Mouse (Mus musculus) lung, embryonic 16.5 days (tissue): ENCODE measurements around the gene Foxp2. TPM values are rescaled to one million over a fixed set of nuclear protein-coding genes. Genes with fewer than 3 reads are reported as not detected.

Experiments used
- ATAC-seq: fragments of 200-750 bp; cut with Nextera tagmentation; 2 replicates; pipeline ENCODE4 v1.8.0; 2017; ENCODE audit warnings: low read depth, mild to moderate bottlenecking, moderate library complexity
- H3K27ac ChIP-seq: fragments of 300-500 bp; sonication (generic); 2 replicates; pipeline ENCODE4 v1.5.1; 2014; ENCODE audit warnings: mild to moderate bottlenecking, control low read depth, low read length
- H3K27me3 ChIP-seq: fragments of 300-500 bp; sonication (generic); 2 replicates; pipeline ENCODE4 v1.6.1; 2014; ENCODE audit warnings: low read depth, low read length, mixed read lengths; ENCODE audit not compliant: control insufficient read depth, insufficient read depth
- H3K36me3 ChIP-seq: fragments of 300-500 bp; sonication (generic); 2 replicates; pipeline ENCODE4 v1.6.1; 2014; ENCODE audit warnings: low read length; ENCODE audit not compliant: control insufficient read depth, insufficient read depth
- H3K4me1 ChIP-seq: fragments of 300-500 bp; sonication (generic); replicated peaks from 2 replicates; pipeline ENCODE4 v1.6.1; 2014; ENCODE audit warnings: low read length, mixed read lengths; ENCODE audit not compliant: control insufficient read depth, insufficient read depth
- H3K4me2 ChIP-seq: fragments of 300-500 bp; sonication (generic); 2 replicates; pipeline ENCODE4 v1.6.1; 2014; ENCODE audit warnings: low read depth, low read length, control low read depth
- H3K4me3 ChIP-seq: fragments of 300-500 bp; sonication (generic); 2 replicates; pipeline ENCODE4 v1.5.1; 2014; ENCODE audit warnings: mild to moderate bottlenecking, low read length, control low read depth
- H3K9ac ChIP-seq: fragments of 300-500 bp; sonication (generic); 2 replicates; pipeline ENCODE4 v1.6.1; 2014; ENCODE audit warnings: low read length, control low read depth
- H3K9me3 ChIP-seq: fragments of 300-500 bp; sonication (generic); 2 replicates; pipeline ENCODE4 v1.6.1; 2016; ENCODE audit warnings: low read length; ENCODE audit not compliant: control insufficient read depth
- WGBS: fragments of 180-500 bp; shearing (Covaris S2); extraction: QIAGEN DNeasy Blood & Tissue Kit; methylation state at CpG from one replicate; pipeline ENCODE4 v1.1.7; 2014; 5-methylcytosine and 5-hydroxymethylcytosine counted together
- polyA plus RNA-seq: library from polyadenylated mRNA; unstranded; fragments of >200 nt; fragmentation: Nextera tagmentation; extraction: Ambion mirVana; gene quantifications from 2 replicates; pipeline ENCODE4 v1.2.1, GENCODE M21; 2015

Gene Foxp2
- polyA plus RNA-seq, 1 experiment from 2014 or later: 94.7 TPM

DNA sequence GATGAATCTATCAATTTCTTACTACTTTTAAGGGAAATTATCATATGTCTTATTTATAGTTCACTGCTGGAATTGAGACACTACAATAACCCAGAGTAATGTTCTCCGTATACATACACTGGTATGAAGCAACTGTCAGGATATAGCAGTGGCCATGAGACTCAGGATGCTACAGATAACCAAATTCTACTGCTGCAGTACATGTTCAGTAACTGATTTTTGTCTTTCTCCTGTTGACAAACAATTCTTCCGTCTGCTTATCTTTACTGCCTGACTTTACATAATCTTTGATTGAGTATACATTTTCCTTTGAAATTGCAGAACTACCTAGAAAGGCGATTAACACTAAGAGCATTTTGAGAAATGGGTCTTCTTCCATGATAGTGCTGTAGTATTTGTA, 127.3 kb downstream of the Foxp2 start:
- no peak overlapping the region for H3K27ac ChIP-seq
- 78% methylated on average over 3 of the region's 3 CpGs for WGBS
- ATAC-seq: no peak
- H3K9me3 ChIP-seq: no peaks in the 10 kb centered on the region
- H3K27me3 ChIP-seq: no peaks in the 10 kb centered on the region
- H3K4me3 ChIP-seq: no peak overlapping the region
- no peak overlapping the region for H3K4me2 ChIP-seq
- no peak overlapping the region for H3K9ac ChIP-seq
- no peaks in the 10 kb centered on the region for H3K36me3 ChIP-seq
- no peaks in the 10 kb centered on the region for H3K4me1 ChIP-seq

DNA sequence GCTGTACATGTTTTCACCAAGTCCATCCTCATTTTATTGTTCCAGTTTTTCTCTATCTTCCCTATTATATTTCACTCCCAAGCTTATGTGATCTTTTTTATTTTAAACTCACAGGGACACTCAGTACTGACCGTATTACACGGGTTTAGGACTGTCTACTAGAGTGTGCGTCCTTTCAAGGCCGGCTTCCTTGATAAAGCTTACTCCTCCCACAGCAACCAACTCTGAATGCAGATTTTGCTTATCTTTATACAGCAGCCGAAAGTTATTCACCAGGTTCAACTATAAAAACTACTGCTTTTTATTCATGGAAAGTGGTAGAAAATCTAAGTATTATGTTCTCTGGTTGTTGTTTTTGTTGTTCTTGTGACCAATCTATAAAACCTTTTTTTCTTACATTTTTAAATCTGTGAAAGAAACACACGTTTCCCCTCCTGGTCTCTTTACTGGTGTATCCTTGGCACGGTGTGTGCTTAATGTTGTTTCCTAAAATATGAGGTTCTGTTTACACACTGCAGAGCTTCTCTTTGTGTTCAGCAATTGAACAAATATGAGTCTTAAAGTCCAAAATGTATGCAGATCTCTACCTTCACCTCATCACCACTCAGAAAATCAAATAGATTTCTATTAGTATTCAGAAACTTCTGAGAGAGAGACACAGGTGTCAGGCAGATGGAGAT, 128.4 kb downstream of the Foxp2 start:
- no peaks in the 10 kb centered on the region for H3K27me3 ChIP-seq
- no peak for ATAC-seq
- H3K9ac ChIP-seq: no peak overlapping the region
- H3K4me1 ChIP-seq: no peaks in the 10 kb centered on the region
- 60% methylated on average over 7 of the region's 7 CpGs for WGBS
- no peak overlapping the region for H3K27ac ChIP-seq
- no peaks in the 10 kb centered on the region for H3K9me3 ChIP-seq
- H3K36me3 ChIP-seq: no peaks in the 10 kb centered on the region
- H3K4me3 ChIP-seq: no peak overlapping the region
- H3K4me2 ChIP-seq: no peak overlapping the region

DNA sequence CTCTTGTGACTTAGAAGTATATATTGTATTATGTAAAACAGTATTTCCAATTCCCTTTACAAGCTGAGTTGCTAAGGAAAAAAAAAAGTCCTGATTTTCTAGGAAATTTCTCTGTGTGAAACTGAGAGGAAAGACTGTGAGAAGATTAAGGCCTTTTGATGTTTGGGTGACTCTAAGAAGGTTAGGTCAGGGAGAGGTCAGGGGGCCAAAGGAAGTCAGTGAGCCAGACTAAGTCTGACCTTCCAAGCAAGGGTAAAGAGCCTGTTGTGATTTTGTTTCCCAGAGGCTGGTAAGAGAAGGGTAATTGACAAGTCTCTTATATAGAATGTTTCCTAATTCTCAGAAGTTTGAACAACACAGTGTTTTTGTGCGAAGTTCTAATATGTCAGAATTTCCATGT, 162.1 kb downstream of the Foxp2 start:
- Histone ChIP-seq H3K4me3 (no peak overlapping the region), H3K9me3 (no peaks in the 10 kb centered on the region), H3K27me3 (no peaks in the 10 kb centered on the region), H3K27ac (no peak overlapping the region), H3K4me1 (peaks cover 5% of the 10 kb centered on the region), H3K9ac (no peak overlapping the region), H3K36me3 (no peaks in the 10 kb centered on the region), H3K4me2 (no peak overlapping the region)
- ATAC-seq: no peak
- 90% methylated on average over 1 of the region's 1 CpGs for WGBS

DNA sequence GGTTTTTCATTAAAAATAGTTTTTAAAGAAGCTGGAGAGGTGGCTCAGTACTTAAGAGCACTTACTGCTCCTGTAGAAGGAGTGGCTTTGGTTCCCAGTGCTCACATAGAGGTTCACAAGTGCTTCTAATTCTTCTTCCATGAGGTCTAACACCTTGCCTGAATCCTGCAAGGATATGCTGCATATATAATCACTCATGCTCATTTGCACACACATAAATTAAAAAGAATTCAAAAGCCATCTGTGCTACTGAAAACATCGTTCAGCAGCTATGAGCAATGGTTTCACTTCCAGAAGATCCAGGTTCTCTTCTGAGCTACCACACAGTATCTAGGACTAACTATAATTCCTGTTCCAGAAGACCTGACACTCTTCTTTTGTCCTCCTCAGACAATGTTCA, 200.4 kb downstream of the Foxp2 start:
- no peak overlapping the region for H3K27ac ChIP-seq
- 80% methylated on average over 1 of the region's 1 CpGs for WGBS
- H3K4me1 ChIP-seq: no peaks in the 10 kb centered on the region
- H3K36me3 ChIP-seq: no peaks in the 10 kb centered on the region
- no peak for ATAC-seq
- no peaks in the 10 kb centered on the region for H3K27me3 ChIP-seq
- no peak overlapping the region for H3K9ac ChIP-seq
- no peak overlapping the region for H3K4me2 ChIP-seq
- H3K9me3 ChIP-seq: no peaks in the 10 kb centered on the region
- no peak overlapping the region for H3K4me3 ChIP-seq

DNA sequence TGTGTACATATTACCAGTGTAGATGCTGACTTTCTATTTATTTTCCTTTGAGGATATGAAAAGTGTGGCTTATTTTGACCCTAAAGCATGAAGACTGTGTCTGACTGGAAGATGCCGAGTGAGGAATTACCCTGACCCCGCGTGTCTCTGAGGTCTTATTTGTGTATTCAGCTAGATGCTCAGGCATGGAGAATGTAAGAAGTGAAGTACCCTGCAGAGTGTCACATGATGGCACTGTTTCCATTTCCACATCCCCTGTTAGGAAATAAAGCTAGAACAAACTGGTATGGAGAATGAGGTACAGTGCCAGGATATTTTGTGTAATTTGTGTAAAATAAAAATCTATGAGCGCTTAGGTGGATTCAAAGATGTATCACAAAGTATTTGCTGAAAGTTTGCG, 219.8 kb downstream of the Foxp2 start:
- H3K4me1 ChIP-seq: no peaks in the 10 kb centered on the region
- no peak overlapping the region for H3K27ac ChIP-seq
- no peak overlapping the region for H3K9ac ChIP-seq
- H3K27me3 ChIP-seq: no peaks in the 10 kb centered on the region
- H3K4me2 ChIP-seq: no peak overlapping the region
- ATAC-seq: no peak
- no peak overlapping the region for H3K4me3 ChIP-seq
- no peaks in the 10 kb centered on the region for H3K36me3 ChIP-seq
- WGBS: 61% methylated on average over 5 of the region's 5 CpGs
- H3K9me3 ChIP-seq: no peaks in the 10 kb centered on the region

DNA sequence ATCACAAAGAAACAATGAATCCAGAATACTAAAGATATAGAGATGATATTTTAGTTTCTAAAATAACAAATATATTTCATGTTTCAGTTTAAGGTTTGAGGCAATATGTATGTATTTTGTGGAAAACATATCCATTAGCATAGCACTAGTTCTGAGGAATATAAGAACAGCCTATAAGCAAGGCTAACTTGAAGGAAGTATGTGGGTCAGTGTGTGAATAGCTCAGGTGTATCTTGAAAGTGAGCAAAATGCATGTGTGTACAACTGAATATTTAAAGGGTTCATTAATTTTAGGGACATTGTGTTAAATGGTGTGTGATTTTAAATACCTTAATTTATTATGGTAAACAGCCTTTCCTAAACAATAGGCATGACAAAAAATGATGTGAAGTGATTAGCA, 220.2 kb downstream of the Foxp2 start:
- H3K4me3 ChIP-seq: no peak overlapping the region
- no peak overlapping the region for H3K9ac ChIP-seq
- H3K9me3 ChIP-seq: no peaks in the 10 kb centered on the region
- H3K4me2 ChIP-seq: no peak overlapping the region
- no peaks in the 10 kb centered on the region for H3K36me3 ChIP-seq
- no peak overlapping the region for H3K27ac ChIP-seq
- H3K27me3 ChIP-seq: no peaks in the 10 kb centered on the region
- no peak for ATAC-seq
- no peaks in the 10 kb centered on the region for H3K4me1 ChIP-seq

DNA sequence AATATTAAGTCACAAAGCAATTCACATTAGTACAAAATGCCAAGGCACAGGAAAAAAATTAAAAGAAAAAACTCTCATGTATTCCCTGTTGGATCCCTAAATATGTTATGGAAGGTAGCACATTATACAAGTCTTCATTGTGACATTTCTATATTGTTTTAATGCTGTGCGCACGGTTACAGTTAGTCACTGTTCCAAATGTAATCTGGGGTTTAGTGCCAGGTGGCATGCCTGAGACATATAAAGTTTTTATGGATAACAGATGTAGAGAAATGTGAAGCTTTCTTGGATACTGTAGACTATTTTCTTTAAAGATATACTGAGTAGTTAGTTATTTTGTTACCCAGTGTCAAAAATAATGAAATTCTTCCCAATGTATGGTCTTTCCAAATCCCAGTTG, 229.0 kb downstream of the Foxp2 start:
- no peaks in the 10 kb centered on the region for H3K9me3 ChIP-seq
- no peaks in the 10 kb centered on the region for H3K4me1 ChIP-seq
- WGBS: 89% methylated on average over 2 of the region's 2 CpGs
- ATAC-seq: no peak
- no peaks in the 10 kb centered on the region for H3K36me3 ChIP-seq
- H3K4me2 ChIP-seq: no peak overlapping the region
- H3K27ac ChIP-seq: no peak overlapping the region
- no peak overlapping the region for H3K9ac ChIP-seq
- no peak overlapping the region for H3K4me3 ChIP-seq
- no peaks in the 10 kb centered on the region for H3K27me3 ChIP-seq

DNA sequence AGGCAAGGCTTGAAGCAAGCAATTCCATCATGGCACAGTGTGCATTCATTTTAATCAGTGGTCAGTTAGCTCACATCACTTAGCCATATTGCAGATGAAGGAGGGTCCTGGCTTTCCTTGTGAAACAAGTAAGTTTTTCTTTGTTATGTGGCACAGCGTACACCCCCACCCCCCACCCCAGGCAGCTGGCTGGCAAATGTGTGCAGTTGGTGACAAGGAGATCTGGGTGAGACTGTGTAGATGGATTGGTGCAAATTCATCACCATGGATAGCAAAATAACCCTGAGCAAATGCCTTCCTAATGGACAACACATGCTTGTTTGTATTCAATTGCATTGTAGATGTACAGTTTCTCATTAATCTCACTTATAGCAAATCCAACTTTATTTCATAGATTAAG, 240.9 kb downstream of the Foxp2 start:
- Histone ChIP-seq H3K4me2 (no peak overlapping the region), H3K9me3 (no peaks in the 10 kb centered on the region), H3K27me3 (no peaks in the 10 kb centered on the region), H3K27ac (no peak overlapping the region), H3K9ac (no peak overlapping the region), H3K4me3 (no peak overlapping the region), H3K4me1 (no peaks in the 10 kb centered on the region), H3K36me3 (no peaks in the 10 kb centered on the region)
- 75% methylated on average over 1 of the region's 1 CpGs for WGBS
- no peak for ATAC-seq

DNA sequence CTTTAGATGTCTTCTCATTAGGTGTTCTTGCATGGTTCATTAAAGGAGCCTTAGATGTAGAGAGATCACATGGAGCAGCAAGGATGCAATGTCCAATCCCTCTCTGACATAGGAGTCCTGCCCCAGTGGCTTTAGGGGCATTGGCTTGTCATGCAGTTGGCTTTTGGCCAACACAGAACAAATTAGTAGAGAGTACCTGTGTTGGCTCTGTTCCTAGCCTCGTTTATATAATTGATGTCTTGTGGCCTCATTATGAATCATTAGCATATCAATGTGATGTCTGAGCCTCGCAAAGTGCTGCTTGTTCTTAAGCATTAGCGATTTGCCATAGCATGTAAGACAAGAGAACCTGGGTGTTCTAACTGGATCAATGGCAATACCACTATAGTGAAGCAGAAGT, 250.5 kb downstream of the Foxp2 start:
- Histone ChIP-seq H3K4me1 (no peaks in the 10 kb centered on the region), H3K36me3 (no peaks in the 10 kb centered on the region), H3K9me3 (no peaks in the 10 kb centered on the region), H3K4me2 (no peak overlapping the region), H3K9ac (no peak overlapping the region), H3K27me3 (no peaks in the 10 kb centered on the region), H3K4me3 (no peak overlapping the region), H3K27ac (no peak overlapping the region)
- WGBS: 77% methylated on average over 3 of the region's 3 CpGs
- ATAC-seq: no peak

DNA sequence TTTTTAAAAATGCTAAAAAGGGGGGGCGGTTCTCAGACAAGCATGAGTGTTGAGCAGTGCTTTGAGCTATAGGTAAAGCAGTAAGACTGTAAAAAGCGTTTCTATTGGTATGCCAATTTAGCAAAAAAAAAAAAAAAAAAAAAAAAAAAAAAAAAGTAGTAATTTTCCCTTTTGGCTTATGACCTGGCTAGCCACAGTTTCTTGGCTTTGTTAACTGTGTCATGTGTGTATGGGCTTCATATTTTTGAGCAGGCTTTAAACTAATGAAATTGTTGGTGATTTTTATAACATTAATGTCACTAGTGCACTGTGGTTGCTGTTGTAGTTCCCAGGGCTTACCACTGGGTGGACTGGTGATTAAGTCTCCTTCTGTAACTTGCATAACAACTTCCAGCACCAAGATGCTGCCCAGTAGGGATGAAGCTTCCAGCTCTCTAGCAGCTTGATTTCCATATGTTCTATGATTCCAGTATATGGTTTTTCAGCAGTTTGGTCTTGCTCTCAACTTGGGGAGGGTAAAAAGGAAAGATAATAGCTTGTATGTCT, 262.4 kb downstream of the Foxp2 start:
- WGBS: 71% methylated on average over 2 of the region's 2 CpGs
- Histone ChIP-seq H3K27me3 (no peaks in the 10 kb centered on the region), H3K9ac (no peak overlapping the region), H3K4me2 (no peak overlapping the region), H3K4me3 (no peak overlapping the region), H3K9me3 (no peaks in the 10 kb centered on the region), H3K36me3 (no peaks in the 10 kb centered on the region; the same call in 1 of the 2 replicates), H3K27ac (no peak overlapping the region), H3K4me1 (no peaks in the 10 kb centered on the region; the same call in 1 of the 2 replicates)
- no peak for ATAC-seq
